Mouse (Mus musculus) ZHBTc4 (cell line): ENCODE measurements around the gene Apmap.
"Not testable (repeated sequence)": the region's sequence is repeated elsewhere in the genome, so short reads cannot be mapped to it uniquely, and the experiment has no call there.

Experiments used
- DNase-seq: peaks from one replicate; pipeline ENCODE4 v3.0.0-alpha.2; 2011; ENCODE audit warnings: low read depth, low spot score

Gene Apmap

DNA sequence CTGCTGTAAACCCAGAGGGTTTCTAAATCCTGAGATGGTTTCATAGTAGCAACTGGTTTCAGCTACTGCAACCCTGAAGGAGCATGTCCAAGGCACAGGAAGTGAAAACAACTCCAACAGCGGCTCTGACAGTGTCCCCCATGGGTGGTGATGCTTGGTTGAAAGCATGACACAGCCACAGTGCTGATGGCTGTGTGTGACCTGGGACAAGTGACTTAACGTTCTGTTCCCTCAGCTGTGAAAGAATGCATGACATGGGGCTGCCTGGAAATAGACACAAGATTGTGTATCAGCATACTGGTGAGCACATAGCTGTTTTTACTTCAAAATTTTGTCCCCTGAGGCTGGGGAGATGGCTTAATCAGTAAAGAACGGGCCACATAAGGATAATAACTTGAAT is 13.3 kb upstream of the Apmap start:
- no peak for DNase-seq

DNA sequence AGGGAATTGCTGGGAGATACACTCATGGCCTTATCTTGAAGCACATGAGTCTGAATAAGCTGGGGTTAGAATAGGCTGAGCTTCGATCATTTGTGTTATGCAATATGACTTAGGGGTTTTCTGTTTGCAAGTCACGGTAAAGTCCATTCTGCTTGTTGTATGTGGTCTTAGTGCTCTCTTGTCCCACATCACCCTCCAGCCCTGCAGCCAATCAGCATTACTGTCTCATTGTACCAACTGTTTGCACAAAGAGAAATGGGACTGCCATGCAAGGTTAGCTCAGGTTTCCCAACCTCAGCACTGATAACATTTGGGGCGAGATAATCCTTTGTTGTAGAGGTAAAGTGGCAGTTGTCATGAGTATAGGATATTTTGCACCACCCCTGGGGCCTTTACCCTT is 1.7 kb upstream of the Apmap start:
- DNase-seq: no peak

DNA sequence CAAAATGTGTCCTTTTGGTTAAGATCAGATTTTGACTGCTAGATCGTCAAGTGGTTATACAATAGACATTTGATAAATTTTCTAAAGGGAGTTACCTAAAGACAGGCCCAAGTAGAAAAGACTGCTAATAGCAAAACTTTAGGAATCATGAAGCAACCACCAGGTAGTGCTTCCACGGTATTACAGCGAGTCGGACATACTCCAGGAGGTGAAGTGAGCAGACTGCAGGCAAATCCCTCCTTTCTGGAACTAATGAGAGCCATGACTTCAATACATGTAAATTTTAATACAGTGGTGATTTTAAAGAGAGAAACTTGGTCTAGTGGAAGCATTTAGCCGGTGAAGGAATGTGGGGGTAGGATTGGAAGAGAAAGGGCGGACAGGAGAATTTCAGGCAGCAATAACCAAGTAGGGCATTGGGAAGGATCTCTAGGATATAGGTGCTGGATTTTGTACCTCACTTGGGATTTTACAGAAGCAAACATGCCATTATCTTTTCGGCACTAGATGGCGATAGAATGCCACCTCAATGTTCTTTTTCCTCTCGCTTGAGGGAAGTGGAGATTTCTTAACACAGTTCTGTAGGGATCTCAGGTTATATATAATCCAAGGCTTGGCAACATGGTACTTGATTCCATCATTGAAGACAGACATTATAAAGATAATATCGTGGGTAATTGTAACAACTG is 649 bp upstream of the Apmap start:
- DNase-seq: peak; percentile 84

DNA sequence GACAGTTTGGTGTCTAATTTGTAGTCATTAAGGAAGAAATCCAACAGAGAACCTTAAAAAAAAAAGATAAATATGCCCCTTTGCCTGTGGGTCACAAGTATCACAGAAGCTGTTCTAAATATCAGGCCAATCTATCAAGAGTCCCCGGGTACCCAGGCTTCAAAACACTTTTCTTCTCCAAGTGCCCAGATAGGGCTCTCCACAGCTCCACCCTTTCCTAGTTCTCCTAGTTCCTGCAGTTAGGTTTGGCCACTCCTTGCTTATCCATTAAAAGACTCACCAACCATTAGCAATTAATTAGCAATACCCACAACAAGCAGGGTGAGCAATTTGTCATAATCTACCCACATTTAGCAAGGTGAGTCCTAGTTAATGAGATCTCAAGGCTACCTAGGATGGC is 1.3 kb downstream of the Apmap start:
- DNase-seq: no peak

DNA sequence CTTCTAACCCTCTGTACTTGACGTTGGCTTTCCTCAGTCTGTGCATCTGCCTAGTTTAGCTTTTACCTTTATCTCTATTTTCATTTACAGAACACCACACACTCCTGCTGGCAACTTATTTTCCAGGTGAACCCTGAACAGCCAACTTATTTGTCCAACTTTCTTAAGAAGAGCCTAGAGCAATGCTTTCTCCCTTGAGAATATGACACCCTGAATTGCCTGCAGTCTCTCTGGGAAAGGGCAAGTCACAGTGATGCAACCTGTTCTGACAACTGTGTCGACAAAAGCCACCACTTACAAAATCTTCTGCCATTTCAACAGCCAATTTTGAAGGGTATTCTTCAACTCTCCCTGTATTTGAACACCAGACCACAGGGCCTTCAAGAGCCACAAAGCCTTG is 3.6 kb downstream of the Apmap start:
- no peak for DNase-seq

GRCm38 (mm10) chr2:150602166-150602565 is 6.2 kb downstream of the Apmap start:
- DNase-seq: no peak

- no peak for DNase-seq
Observed at GRCm38 (mm10) chr2:150600263-150600662, 8.1 kb downstream of the Apmap start.

DNA sequence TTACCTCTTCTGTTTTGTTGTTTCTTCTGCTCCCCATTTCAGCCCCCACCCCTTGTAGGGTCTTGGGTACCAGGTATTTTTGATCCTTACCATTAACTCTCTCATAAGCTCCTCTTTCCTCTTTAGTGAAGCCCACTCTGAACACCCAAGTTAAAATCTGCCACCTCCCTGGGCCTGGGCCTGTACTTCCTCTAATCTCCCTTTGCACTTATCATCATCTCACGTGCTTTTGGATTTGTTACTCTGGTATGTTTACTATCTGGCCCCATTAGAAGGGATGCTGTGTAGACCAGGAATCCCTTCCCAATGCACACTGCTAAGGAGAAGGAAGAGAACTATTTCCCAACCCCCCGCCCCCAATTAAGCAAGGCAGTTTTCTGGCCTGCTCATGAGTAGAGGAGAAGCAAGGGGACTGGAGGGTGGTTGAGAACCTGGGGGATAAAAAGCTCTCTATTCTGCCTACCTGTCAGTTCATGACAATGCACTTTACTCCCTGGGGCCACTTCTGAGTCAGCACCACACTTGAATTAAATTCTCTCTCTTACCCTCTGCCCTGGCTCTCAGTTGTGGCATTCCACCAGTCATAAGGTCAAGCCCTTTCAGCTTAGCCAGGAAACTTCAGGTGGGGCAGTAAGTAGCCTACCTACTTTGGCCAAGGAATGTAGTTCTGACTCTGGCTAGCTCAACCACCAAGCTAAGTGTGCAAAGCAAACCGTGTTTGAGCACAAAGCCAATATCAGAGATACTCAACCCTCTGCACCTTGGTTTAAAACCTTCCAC is 12.8 kb downstream of the Apmap start:
- DNase-seq: no peak

DNA sequence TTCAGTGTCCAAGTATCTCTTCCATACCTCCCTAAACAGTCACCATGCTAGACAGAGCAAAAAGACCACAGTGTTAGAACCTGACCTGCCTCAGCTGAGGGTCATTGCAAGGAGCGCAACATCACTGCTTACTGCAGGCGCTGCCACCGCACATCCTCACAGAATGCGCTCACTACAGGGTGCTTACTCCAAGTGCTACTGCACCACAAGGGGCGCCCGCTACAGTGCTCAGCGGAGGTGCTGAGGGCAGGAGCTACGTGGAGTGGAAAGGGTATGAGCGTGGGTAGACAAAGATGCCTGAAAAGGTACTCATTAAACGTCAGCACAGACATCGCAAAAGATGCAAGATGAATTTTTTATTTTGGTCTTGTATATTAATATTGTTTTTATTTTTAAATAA is 19.3 kb downstream of the Apmap start:
- DNase-seq: peak; percentile 69

DNA sequence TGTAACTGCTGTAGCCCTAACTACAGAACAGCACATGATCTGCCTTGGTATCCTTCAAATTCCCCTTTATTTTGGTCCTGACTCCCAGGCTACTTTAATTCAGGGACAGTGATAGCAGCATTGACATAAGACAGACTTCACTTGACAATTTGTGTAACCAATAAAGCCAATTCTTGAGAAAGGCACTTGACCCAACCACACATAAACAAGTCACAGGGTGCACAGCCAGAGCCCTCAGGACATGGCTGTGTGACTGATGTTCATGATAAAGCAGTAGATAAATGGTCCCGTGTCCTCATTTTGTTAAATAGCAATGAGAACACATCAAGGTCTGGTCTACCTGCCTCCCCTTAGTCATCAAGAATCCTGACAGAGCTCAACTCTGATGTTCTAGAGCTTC is 28.7 kb downstream of the Apmap start:
- no peak for DNase-seq

DNA sequence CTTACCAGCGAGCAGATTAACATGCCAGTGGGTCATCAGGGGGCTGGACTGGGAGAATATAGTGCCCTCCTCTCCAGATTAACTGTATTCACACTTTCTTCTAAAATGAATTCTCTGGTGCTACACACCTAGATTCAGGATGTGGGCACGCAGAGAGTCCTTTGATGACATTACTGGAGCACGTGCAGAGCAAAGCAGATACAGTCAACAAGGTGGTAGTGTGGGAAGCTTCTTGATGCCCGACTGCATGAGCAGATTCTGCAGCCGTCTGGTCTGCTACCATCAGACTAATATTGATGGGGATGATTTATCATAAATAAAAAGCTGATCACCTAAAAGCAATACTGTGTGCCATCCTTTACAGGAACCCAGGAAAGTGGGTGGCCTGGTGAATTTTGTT is 29.8 kb downstream of the Apmap start:
- DNase-seq: no peak

DNA sequence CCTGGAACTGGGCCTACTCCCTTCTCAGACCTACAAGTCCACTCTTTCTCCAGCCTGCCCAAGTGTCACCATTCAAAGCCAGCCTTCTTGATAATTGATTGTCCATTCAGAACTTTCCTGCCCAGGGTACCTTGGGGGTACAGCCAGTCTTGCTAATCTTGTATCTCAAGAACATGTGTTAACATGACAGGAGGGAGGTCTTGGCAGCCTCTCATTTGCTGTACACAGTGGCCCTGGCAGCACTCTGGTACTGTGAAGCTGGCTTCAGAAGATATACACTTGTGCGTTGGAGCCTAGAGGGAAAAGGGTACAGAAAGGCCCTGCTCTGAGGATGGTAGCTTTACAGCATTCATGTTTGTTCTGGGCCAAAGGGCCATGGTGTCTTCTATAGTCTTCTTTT is 32.1 kb downstream of the Apmap start:
- DNase-seq: no peak

- no peak for DNase-seq
Observed at GRCm38 (mm10) chr2:150572463-150572862, 35.9 kb downstream of the Apmap start.

DNA sequence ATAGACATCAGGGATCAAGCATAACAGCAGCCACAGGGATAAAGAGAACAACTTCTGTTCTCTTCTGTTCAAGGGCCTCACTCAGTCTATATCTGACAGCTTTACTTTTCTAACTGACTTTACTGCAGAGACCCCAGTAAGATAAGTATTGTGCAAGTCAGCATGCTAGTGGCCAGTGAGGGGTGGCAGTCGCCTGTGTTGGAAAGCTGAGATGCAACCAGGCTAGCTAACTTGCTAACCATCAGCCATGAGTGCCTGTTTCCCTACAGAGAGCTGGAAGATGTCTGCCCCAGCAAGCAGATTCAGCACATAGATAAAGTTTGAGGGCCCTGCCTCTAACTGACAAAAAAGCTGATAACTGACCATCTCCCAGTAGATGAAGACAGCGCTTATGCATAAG is 37.6 kb downstream of the Apmap start:
- no peak for DNase-seq

GRCm38 (mm10) chr2:150569847-150570590 is 38.3 kb downstream of the Apmap start, which contains the start of gene Cst7:
TSS of gene Cst7 (plus strand) at chr2:150570415.
- DNase-seq: no peak

- no peak for DNase-seq
Observed at GRCm38 (mm10) chr2:150567051-150567450, 41.3 kb downstream of the Apmap start.

DNA sequence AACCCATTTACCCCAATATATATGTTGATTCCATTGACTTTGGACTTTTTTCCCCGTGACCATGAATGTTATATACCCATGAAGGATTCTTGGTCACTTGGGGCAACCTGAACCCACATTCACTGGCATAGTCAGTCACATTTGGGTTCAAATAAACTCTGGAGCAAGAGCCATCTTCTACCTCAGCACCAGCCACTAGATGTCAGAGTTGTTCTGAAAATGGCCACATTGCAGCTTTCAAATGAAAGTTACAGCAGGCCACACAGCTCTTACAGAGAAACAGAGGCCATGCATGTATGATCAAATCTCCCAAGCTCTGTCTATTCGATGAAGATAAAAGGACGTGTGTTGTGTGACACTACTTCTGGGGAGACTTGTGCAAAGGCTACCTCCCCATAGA is 49.8 kb downstream of the Apmap start:
- DNase-seq: peak; percentile 47

GRCm38 (mm10) chr2:150549576-150549975 is 58.8 kb downstream of the Apmap start:
- not testable (repeated sequence) for DNase-seq
